ENCODE assay signal across 8 mouse cellular contexts in genomic region chr15:81587686-81588085, GRCm38 (mm10). TPM values are rescaled to one million over a fixed set of nuclear protein-coding genes. Genes with fewer than 3 reads are reported as not detected.
DNase-seq lines count a peak whose midpoint lies in the region; ATAC-seq and TF ChIP-seq lines count a peak whose summit lies in the region.
"Had no signal": no experiment of that assay in that cellular context is flagged by ENCODE, and none has a peak within 500 bp of the region (broad histone marks: within the 10 kb centered on the region; RNA-seq: fewer than 3 reads in every experiment).

No protein-coding gene starts in this region.

- H3K36me3 ChIP-seq in lung, postnatal 0 days (ENCODE audit: insufficient read depth, low read length), result no peaks in the 10 kb centered on the region
- no peaks in the 10 kb centered on the region for H3K36me3 ChIP-seq in embryonic facial prominence, embryonic 15.5 days
- H3K36me3 ChIP-seq in limb, embryonic 11.5 days (ENCODE audit: control insufficient read depth, insufficient read depth, low read length), result peaks cover 2% of the 10 kb centered on the region
- no peaks in the 10 kb centered on the region for H3K36me3 ChIP-seq in stomach, embryonic 15.5 days

- peak overlapping the region; percentile 99 for H3K4me3 ChIP-seq in lung, postnatal 0 days (ENCODE audit: low read depth, low read length)
- H3K4me3 ChIP-seq in embryonic facial prominence, embryonic 15.5 days (replicated peaks), result peak overlapping the region; percentile 68
- H3K4me3 ChIP-seq in limb, embryonic 11.5 days (ENCODE audit: low read depth, low read length), result peak overlapping the region; percentile 98
- peak overlapping the region; percentile 74 for H3K4me3 ChIP-seq in stomach, embryonic 15.5 days (replicated peaks)

- no peak for TF ChIP-seq EP300 in lung, postnatal 0 days (IDR thresholded peaks at IDR 0.05)

- no peaks in the 10 kb centered on the region for H3K9me3 ChIP-seq in lung, postnatal 0 days (ENCODE audit: low read length)
- H3K9me3 ChIP-seq in embryonic facial prominence, embryonic 15.5 days (replicated peaks), result no peaks in the 10 kb centered on the region
- no peaks in the 10 kb centered on the region for H3K9me3 ChIP-seq in limb, embryonic 11.5 days (ENCODE audit: control insufficient read depth, low read length)
- H3K9me3 ChIP-seq in stomach, embryonic 15.5 days, result no peaks in the 10 kb centered on the region

- H3K4me2 ChIP-seq in lung, postnatal 0 days (replicated peaks; ENCODE audit: low read depth, low read length), result peak overlapping the region; percentile 68
- H3K4me2 ChIP-seq in embryonic facial prominence, embryonic 15.5 days (replicated peaks), result peak overlapping the region; percentile 53
- peak overlapping the region; percentile 70 for H3K4me2 ChIP-seq in limb, embryonic 11.5 days (ENCODE audit: low read depth, severe bottlenecking)
- H3K4me2 ChIP-seq in stomach, embryonic 15.5 days, result peak overlapping the region; percentile 72

- no peak for DNase-seq in lung, postnatal 0 days (ENCODE audit: low spot score)
- no peak for DNase-seq in lung, postnatal 10 days
- DNase-seq in limb, embryonic 11.5 days (ENCODE audit: low spot score), result no peak
- no peak for DNase-seq in left cerebral cortex, adult 9 months (ENCODE audit: low spot score in 2 of 2)
- DNase-seq: cerebellum, adult 11 months had no signal

- H3K4me1 ChIP-seq in lung, postnatal 0 days (ENCODE audit: insufficient read depth, low read depth, low read length), result peaks cover 3% of the 10 kb centered on the region; the same call in 1 of the 2 replicates
- peaks cover 11% of the 10 kb centered on the region for H3K4me1 ChIP-seq in embryonic facial prominence, embryonic 15.5 days
- H3K4me1 ChIP-seq in limb, embryonic 11.5 days (ENCODE audit: control insufficient read depth, insufficient read depth, low read length), result 0 out of 2 replicates have a peak, but pooled peaks cover 2% of the 10 kb centered on the region
- peaks cover 9% of the 10 kb centered on the region for H3K4me1 ChIP-seq in stomach, embryonic 15.5 days

- no peaks in the 10 kb centered on the region for H3K27me3 ChIP-seq in lung, postnatal 0 days (replicated peaks; ENCODE audit: insufficient read depth, low read length)
- H3K27me3 ChIP-seq in embryonic facial prominence, embryonic 15.5 days, result no peaks in the 10 kb centered on the region
- no peaks in the 10 kb centered on the region for H3K27me3 ChIP-seq in limb, embryonic 11.5 days (ENCODE audit: control insufficient read depth, insufficient read depth, low read length)
- no peaks in the 10 kb centered on the region for H3K27me3 ChIP-seq in stomach, embryonic 15.5 days (replicated peaks)

- ATAC-seq in lung, postnatal 0 days, result no peak
- no peak for ATAC-seq in embryonic facial prominence, embryonic 15.5 days (ENCODE audit: insufficient number of reproducible peaks, low FRiP score, low TSS enrichment, low read depth)
- ATAC-seq in limb, embryonic 11.5 days (ENCODE audit: insufficient number of reproducible peaks, low FRiP score, low TSS enrichment, low read depth), result no peak
- no peak for ATAC-seq in stomach, embryonic 15.5 days (ENCODE audit: insufficient read depth, low FRiP score, low read depth)
- ATAC-seq in megakaryocyte progenitor cell, adult 5-6 weeks (replicated peaks; ENCODE audit: poor library complexity), result no peak

- peak overlapping the region; percentile 100 for H3K9ac ChIP-seq in lung, postnatal 0 days (replicated peaks; ENCODE audit: low read depth)
- peak overlapping the region; percentile 99; the same call in 1 of the 2 replicates for H3K9ac ChIP-seq in embryonic facial prominence, embryonic 15.5 days
- peak overlapping the region; percentile 100 for H3K9ac ChIP-seq in limb, embryonic 11.5 days (ENCODE audit: low read length)
- H3K9ac ChIP-seq in stomach, embryonic 15.5 days, result peak overlapping the region; percentile 13; the same call in 1 of the 2 replicates

- H3K27ac ChIP-seq in lung, postnatal 0 days (ENCODE audit: low read length), result 0 out of 2 replicates have a peak overlapping the region, but pooled peaks have one; percentile 26
- H3K27ac ChIP-seq in embryonic facial prominence, embryonic 15.5 days (replicated peaks), result no peak overlapping the region
- no peak overlapping the region for H3K27ac ChIP-seq in limb, embryonic 11.5 days (replicated peaks; ENCODE audit: low read depth, low read length)
- H3K27ac ChIP-seq in stomach, embryonic 15.5 days, result no peak overlapping the region

- WGBS in lung, postnatal 0 days, result 39% methylated on average over 2 of the region's 2 CpGs
- 36% methylated on average over 2 of the region's 2 CpGs for WGBS in embryonic facial prominence, embryonic 15.5 days
- 55% methylated on average over 2 of the region's 2 CpGs for WGBS in limb, embryonic 11.5 days
- 35% methylated on average over 2 of the region's 2 CpGs for WGBS in stomach, embryonic 15.5 days

- no peak for TF ChIP-seq CTCF in lung, postnatal 0 days (IDR thresholded peaks at IDR 0.05)

RNA-seq across cellular contexts. Expression of gene Ep300, which starts 2.5 kb away (rescaled TPM):
- 8.5 and 10.6 TPM in 2 replicates for polyA plus RNA-seq in lung, postnatal 0 days (2015; fragmentation: Nextera tagmentation; extraction: Ambion mirVana)
- 19.2 and 22.9 TPM in 2 replicates for polyA plus RNA-seq in embryonic facial prominence, embryonic 15.5 days (2015; fragmentation: Nextera tagmentation; extraction: Ambion mirVana)
- polyA plus RNA-seq in limb, embryonic 11.5 days (2014; fragmentation: Nextera tagmentation; extraction: Ambion mirVana), result 24.5 and 27.6 TPM in 2 replicates
- 13.1 and 20.6 TPM in 2 replicates for polyA plus RNA-seq in stomach, embryonic 15.5 days (2015; fragmentation: Nextera tagmentation; extraction: Ambion mirVana)
- 112 and 132 TPM in 2 replicates for total RNA-seq in megakaryocyte progenitor cell, adult 5-6 weeks (2015)
- total RNA-seq in megakaryocyte progenitor cell, adult 5-6 weeks (2017), result 22.4 and 23.7 TPM in 2 replicates

Comparison
In these comparisons a context has a peak if more than half of its experiments do, and no peak if none do; other contexts are left out.
1. H3K9ac ChIP-seq: peak in every context shown above with its lines; median percentile 100 in lung, postnatal 0 days; 100 in limb, embryonic 11.5 days; 99 in embryonic facial prominence, embryonic 15.5 days; 13 in stomach, embryonic 15.5 days.